Comparison of ENCODE assay signal across 24 mouse cellular contexts in the genomic region with DNA sequence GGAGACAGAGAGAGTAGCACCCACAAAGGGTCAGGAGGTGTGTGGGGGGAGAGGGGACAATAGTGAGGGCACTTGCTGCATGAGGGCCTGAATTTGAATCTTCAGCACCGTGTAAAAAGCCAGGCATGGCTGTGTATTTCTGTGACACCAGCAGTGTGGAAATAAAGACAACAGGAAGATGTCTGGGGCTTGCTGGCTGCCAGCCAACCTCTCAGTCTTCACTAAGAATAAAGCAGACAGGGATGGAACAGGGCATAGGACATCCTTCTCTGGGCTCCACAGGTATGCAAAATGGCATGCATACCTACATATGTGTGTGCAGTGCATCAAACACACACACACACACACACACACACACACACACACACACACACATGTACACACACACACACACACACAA. TPM values are rescaled to one million over a fixed set of nuclear protein-coding genes. Genes with fewer than 3 reads are reported as not detected.
"Had no signal": no experiment of that assay in that cellular context is flagged by ENCODE, and none has a peak within 500 bp of the region (broad histone marks: within the 10 kb centered on the region; RNA-seq: fewer than 3 reads in every experiment).

No protein-coding gene starts in this region.

- H3K27ac ChIP-seq: lung, embryonic 15.5 days; midbrain, embryonic 10.5 days; midbrain, embryonic 12.5 days; neural tube, embryonic 13.5 days; neural tube, embryonic 15.5 days had no signal

- H3K4me3 ChIP-seq: lung, embryonic 15.5 days; midbrain, embryonic 10.5 days; midbrain, embryonic 12.5 days; myocyte; neural tube, embryonic 13.5 days; neural tube, embryonic 15.5 days had no signal

- ATAC-seq: lung, postnatal 0 days; midbrain, embryonic 16.5 days had no signal

- DNase-seq: lung, adult 18-20 months; lung, postnatal 14 days; lung, postnatal 36 days; retina, postnatal 1 day; right cerebral cortex, adult 18-20 months; right cerebral cortex, postnatal 25 days; right cerebral cortex, postnatal 4 days; spleen, adult 18-20 months; thymus, adult 18-20 months; thymus, postnatal 14 days; thymus, postnatal 36 days had no signal

- H3K9ac ChIP-seq: lung, embryonic 15.5 days; midbrain, embryonic 12.5 days; neural tube, embryonic 13.5 days; neural tube, embryonic 15.5 days had no signal

- H3K4me2 ChIP-seq: lung, embryonic 15.5 days; midbrain, embryonic 12.5 days; neural tube, embryonic 13.5 days; neural tube, embryonic 15.5 days had no signal

- H3K4me1 ChIP-seq: lung, embryonic 15.5 days; midbrain, embryonic 10.5 days; midbrain, embryonic 12.5 days; neural tube, embryonic 13.5 days; neural tube, embryonic 15.5 days had no signal

- H3K36me3 ChIP-seq: lung, embryonic 15.5 days; midbrain, embryonic 10.5 days; midbrain, embryonic 12.5 days; neural tube, embryonic 13.5 days; neural tube, embryonic 15.5 days had no signal

- H3K9me3 ChIP-seq: lung, embryonic 15.5 days had no signal

RNA-seq across cellular contexts. Expression of a gene that starts 3.0 kb away (rescaled TPM):
- polyA plus RNA-seq: liver, embryonic 16.5 days; lung, embryonic 15.5 days; lung, postnatal 0 days; midbrain, embryonic 10.5 days; midbrain, embryonic 12.5 days; midbrain, embryonic 16.5 days; myocyte; neural tube, embryonic 11.5 days; neural tube, embryonic 13.5 days; neural tube, embryonic 15.5 days; small intestine, adult 2 months; stomach, embryonic 14.5 days; thymus, postnatal 0 days had no signal

RNA-seq across cellular contexts. Expression of a gene that starts 6.2 kb away (rescaled TPM):
- polyA plus RNA-seq: liver, embryonic 16.5 days; lung, embryonic 15.5 days; lung, postnatal 0 days; midbrain, embryonic 10.5 days; midbrain, embryonic 12.5 days; myocyte; neural tube, embryonic 11.5 days; small intestine, adult 2 months; stomach, embryonic 14.5 days had no signal
